Mouse (Mus musculus) layer of hippocampus, adult 2 months (tissue): ENCODE results near the gene Fam129a. TPM values are rescaled to one million over a fixed set of nuclear protein-coding genes. Genes with fewer than 3 reads are reported as not detected.

Source experiments
- DNase-seq, 2 experiments: peaks; one replicate each; pipeline ENCODE4 v3.0.0; 2022; ENCODE audit warnings: low spot score in 2 of 2
- H3K27ac ChIP-seq: fragments of 200-600 bp; 2 replicates; pipeline ENCODE4 v1.8.1; 2022
- H3K4me3 ChIP-seq: fragments of 200-600 bp; 2 replicates; pipeline ENCODE4 v1.8.1; 2022; ENCODE audit warnings: mild to moderate bottlenecking
- CTCF ChIP-seq: fragments of 200-600 bp; conservative IDR thresholded peaks from 2 replicates; pipeline ENCODE4 v1.8.1; 2022; ENCODE audit warnings: antibody characterized with exemption, mild to moderate bottlenecking, moderate library complexity
- total RNA-seq, 2 experiments: library from RNA; stranded (reverse); gene quantifications; 2 replicates each; pipeline ENCODE4 v1.2.3; 2021

The Fam129a gene
- total RNA-seq, 2 experiments from 2014 or later = 1.4 to 1.7 TPM

GRCm38 (mm10) chr1:151624442-151625226, 53.6 kb downstream of the Fam129a start:
- H3K4me3 ChIP-seq = no peak overlapping the region
- no peak for DNase-seq
- TF ChIP-seq CTCF = no peak
- H3K27ac ChIP-seq = no peak overlapping the region

DNA sequence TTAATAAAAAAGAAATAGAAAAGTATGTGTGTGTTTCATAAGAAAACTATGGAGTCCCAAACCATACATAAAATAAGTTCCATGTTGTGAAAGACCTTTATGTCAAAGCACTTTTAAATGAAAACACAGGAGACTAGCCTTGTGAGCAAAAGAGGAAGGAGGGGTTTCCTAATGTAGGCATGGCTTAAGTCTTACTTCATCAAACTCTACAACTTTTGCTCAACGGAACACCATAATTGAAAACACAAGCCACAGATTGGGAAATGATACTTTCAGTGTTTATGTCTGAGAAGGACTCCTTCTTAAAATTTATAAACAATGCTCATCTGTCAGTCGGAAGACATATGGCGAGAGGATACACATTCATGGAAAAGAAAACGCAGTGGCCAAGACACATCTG, 54.3 kb downstream of the Fam129a start:
- no peak for DNase-seq
- no peak overlapping the region for H3K4me3 ChIP-seq
- TF ChIP-seq CTCF = no peak
- no peak overlapping the region for H3K27ac ChIP-seq

DNA sequence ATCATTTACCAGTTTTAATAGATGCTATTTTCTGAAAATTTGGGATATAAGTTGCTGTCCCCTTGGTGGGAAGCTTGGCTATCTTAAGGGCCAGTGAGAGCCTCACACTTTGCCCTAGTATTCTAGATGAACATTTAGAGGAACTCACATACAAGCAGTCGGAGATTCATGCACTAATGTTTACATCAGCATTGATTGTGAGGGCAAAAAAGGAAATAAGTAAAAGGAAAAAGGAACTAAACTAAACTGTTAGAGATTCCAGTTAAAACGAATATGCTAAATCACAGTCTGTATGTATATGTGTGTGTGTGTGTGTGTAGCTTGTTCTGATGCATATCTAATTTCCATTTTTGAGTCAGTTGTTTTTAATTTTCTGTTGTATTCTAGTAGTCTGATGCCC, 54.7 kb downstream of the Fam129a start:
- DNase-seq = no peak
- H3K27ac ChIP-seq = no peak overlapping the region
- H3K4me3 ChIP-seq = no peak overlapping the region
- no peak for TF ChIP-seq CTCF

DNA sequence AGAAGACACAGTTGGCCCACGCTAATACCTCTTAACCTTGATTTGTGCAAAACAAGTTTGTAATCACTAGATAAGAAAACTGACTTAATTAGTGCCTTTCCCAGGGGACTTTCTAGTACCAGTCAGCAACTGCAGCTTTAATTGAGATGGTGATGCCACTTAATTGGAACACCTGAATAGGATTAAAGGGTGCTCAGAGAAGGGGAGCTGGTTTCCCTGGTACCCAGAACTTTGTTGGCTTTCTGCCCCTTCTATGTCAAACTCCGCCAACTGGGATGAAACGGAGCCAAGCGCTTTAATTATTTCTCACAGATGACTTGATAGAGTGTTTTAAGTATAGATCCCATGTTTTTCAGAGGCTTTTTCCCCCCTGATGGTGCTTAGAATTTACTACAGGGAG, 55.6 kb downstream of the Fam129a start:
- peak in 1 of 2 experiments; percentile 28 for DNase-seq
- no peak for TF ChIP-seq CTCF
- H3K27ac ChIP-seq = no peak overlapping the region
- H3K4me3 ChIP-seq = no peak overlapping the region

GRCm38 (mm10) chr1:151627141-151627540, 56.2 kb downstream of the Fam129a start:
- Histone ChIP-seq H3K4me3 (no peak overlapping the region), H3K27ac (no peak overlapping the region)
- TF ChIP-seq CTCF = no peak
- no peak for DNase-seq

DNA sequence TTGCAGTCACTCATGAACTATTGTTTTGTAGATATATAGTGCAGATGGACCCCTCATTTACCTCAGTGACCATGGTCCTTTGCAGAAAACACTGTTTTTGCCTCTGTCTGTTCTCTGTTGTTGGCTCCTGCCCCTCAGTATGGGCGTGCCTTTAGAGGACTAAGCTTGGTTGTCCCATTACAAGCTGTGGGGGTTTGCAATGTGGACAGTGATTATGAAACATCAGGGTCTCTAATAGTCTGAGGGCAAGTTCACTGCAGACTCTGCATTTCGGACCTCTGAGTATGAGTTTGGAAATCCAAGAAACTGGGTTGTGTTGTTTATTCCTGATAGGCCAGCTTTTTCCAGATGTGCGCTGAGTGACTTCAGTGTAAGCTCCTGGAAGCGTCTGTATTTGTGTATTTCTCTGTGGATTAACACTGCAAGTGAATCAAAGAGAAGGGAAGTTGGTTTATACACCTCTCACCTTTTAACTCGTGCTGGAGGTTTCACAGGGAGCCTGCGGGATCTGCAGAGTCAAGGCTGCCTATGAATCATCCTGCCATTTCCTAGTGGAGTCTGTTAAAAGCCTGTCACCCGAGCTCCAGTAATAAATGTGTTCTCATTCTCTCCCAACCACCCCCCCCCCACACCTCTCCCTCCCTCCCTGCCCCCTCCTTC, 58.7 kb downstream of the Fam129a start:
- H3K27ac ChIP-seq = no peak overlapping the region
- no peak overlapping the region for H3K4me3 ChIP-seq
- no peak for DNase-seq
- TF ChIP-seq CTCF = no peak

- TF ChIP-seq CTCF = no peak
- DNase-seq = no peak
- H3K4me3 ChIP-seq = no peak overlapping the region
- H3K27ac ChIP-seq = no peak overlapping the region
Observed at GRCm38 (mm10) chr1:151630251-151630628, 59.3 kb downstream of the Fam129a start.

DNA sequence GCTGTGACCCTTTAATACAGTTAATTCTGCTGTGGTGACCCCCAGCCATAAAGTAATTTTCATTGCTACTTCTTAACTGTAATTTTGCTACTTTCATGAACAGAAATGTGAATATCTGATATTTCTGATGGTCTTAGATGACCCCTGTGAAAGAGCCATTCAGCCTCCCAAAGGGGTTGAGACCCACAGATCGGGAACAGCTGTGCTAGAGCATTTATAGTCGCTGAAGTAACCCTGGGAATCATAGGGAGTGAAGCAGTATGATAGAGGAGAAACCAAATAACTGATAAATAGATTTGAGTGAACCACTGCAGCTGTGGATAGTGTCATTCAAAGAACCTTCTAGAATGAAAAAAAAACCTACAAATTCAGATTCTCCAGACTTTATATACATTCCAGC, 60.1 kb downstream of the Fam129a start:
- Histone ChIP-seq H3K27ac (no peak overlapping the region), H3K4me3 (no peak overlapping the region)
- no peak for TF ChIP-seq CTCF
- no peak for DNase-seq

GRCm38 (mm10) chr1:151631703-151632294, 60.8 kb downstream of the Fam129a start:
- no peak for TF ChIP-seq CTCF
- no peak overlapping the region for H3K27ac ChIP-seq
- no peak overlapping the region for H3K4me3 ChIP-seq
- DNase-seq = no peak

- peak; percentile 39; the same call in 1 of the 2 replicates for TF ChIP-seq CTCF
- no peak for DNase-seq
- H3K4me3 ChIP-seq = no peak overlapping the region
- no peak overlapping the region for H3K27ac ChIP-seq
Observed at GRCm38 (mm10) chr1:151632567-151633356, 61.8 kb downstream of the Fam129a start.

GRCm38 (mm10) chr1:151636637-151637036, 65.7 kb downstream of the Fam129a start:
- TF ChIP-seq CTCF = no peak
- no peak overlapping the region for H3K4me3 ChIP-seq
- no peak overlapping the region for H3K27ac ChIP-seq
- no peak for DNase-seq

GRCm38 (mm10) chr1:151637351-151637922, 66.5 kb downstream of the Fam129a start:
- H3K27ac ChIP-seq = no peak overlapping the region
- TF ChIP-seq CTCF = no peak
- no peak for DNase-seq
- no peak overlapping the region for H3K4me3 ChIP-seq
